Mouse (Mus musculus) neural tube, embryonic 12.5 days (tissue): ENCODE results near the gene Gm20219. TPM values are rescaled to one million over a fixed set of nuclear protein-coding genes. Genes with fewer than 3 reads are reported as not detected.

ENCODE experiments used
- ATAC-seq: fragments of 200-750 bp; cut with Nextera tagmentation; 2 replicates; pipeline ENCODE4 v1.8.0; 2017; ENCODE audit warnings: low read depth, mild to moderate bottlenecking, moderate TSS enrichment, moderate library complexity; ENCODE audit not compliant: low FRiP score
- H3K27ac ChIP-seq: fragments of 300-500 bp; sonication (generic); 2 replicates; pipeline ENCODE4 v1.5.1; 2016
- H3K27me3 ChIP-seq: fragments of 300-500 bp; sonication (generic); replicated peaks from 2 replicates; pipeline ENCODE4 v1.6.1; 2016; ENCODE audit warnings: mild to moderate bottlenecking
- H3K36me3 ChIP-seq: fragments of 300-500 bp; sonication (generic); 2 replicates; pipeline ENCODE4 v1.6.1; 2016; ENCODE audit warnings: mild to moderate bottlenecking
- H3K4me1 ChIP-seq: fragments of 300-500 bp; sonication (generic); 2 replicates; pipeline ENCODE4 v1.6.1; 2016
- H3K4me2 ChIP-seq: fragments of 300-500 bp; sonication (generic); replicated peaks from 2 replicates; pipeline ENCODE4 v1.6.1; 2016; ENCODE audit warnings: mild to moderate bottlenecking
- H3K4me3 ChIP-seq: fragments of 300-500 bp; sonication (generic); 2 replicates; pipeline ENCODE4 v1.5.1; 2016
- H3K9ac ChIP-seq: fragments of 300-500 bp; sonication (generic); 2 replicates; pipeline ENCODE4 v1.6.1; 2016; ENCODE audit warnings: mild to moderate bottlenecking
- H3K9me3 ChIP-seq: fragments of 300-500 bp; sonication (generic); 2 replicates; pipeline ENCODE4 v1.6.1; 2016; ENCODE audit warnings: mild to moderate bottlenecking
- WGBS: fragments of 180-500 bp; shearing (Covaris S2); methylation state at CpG from one replicate; pipeline ENCODE4 v1.1.7; 2016; 5-methylcytosine and 5-hydroxymethylcytosine counted together
- polyA plus RNA-seq: library from polyadenylated mRNA; unstranded; fragments of >200 nt; fragmentation: Nextera tagmentation; extraction: Ambion mirVana; gene quantifications from 2 replicates; pipeline ENCODE4 v1.2.1, GENCODE M21; 2016

The Gm20219 gene
- polyA plus RNA-seq, 1 experiment from 2014 or later = 1.4 TPM

DNA sequence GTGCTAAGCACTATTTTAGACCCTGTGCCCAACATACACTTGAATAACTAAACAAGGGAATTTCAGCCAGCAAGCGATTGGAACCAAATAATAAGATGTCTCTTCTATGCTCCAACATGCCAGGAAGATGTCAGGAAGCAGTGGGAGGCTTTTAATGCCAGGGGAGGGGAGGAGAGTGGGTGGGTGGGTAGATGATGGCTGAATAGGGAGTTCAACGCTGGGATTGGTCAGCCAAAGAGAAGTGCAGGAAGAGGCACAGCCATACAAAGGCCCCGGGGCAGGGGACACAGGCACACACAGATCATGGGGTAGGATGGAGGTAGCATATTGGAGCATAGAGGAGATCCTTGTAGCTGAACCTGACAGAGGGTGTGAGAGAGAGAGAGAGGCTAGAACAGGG, 17.3 kb downstream of the Gm20219 start:
- 60% methylated on average over 3 of the region's 3 CpGs for whole genome bisulfite sequencing
- Histone ChIP-seq H3K36me3 (no peaks in the 10 kb centered on the region), H3K27ac (no peak overlapping the region), H3K9ac (no peak overlapping the region), H3K4me1 (peaks cover 15% of the 10 kb centered on the region), H3K4me3 (no peak overlapping the region), H3K27me3 (no peaks in the 10 kb centered on the region), H3K9me3 (no peaks in the 10 kb centered on the region), H3K4me2 (no peak overlapping the region)
- no peak for ATAC-seq

- Histone ChIP-seq H3K4me2 (no peak overlapping the region), H3K4me1 (peaks cover 15% of the 10 kb centered on the region), H3K4me3 (no peak overlapping the region), H3K27ac (peak overlapping the region; percentile 12; the same call in 1 of the 2 replicates), H3K9me3 (no peaks in the 10 kb centered on the region), H3K36me3 (no peaks in the 10 kb centered on the region), H3K27me3 (no peaks in the 10 kb centered on the region), H3K9ac (0 out of 2 replicates have a peak overlapping the region, but pooled peaks have one; percentile 5)
- 0 out of 2 replicates have a peak, but pooled peaks have one; percentile 17 for ATAC-seq
- 48% methylated on average over 14 of the region's 14 CpGs for WGBS
Observed at GRCm38 (mm10) chr17:56536192-56536591, 18.0 kb downstream of the Gm20219 start.

DNA sequence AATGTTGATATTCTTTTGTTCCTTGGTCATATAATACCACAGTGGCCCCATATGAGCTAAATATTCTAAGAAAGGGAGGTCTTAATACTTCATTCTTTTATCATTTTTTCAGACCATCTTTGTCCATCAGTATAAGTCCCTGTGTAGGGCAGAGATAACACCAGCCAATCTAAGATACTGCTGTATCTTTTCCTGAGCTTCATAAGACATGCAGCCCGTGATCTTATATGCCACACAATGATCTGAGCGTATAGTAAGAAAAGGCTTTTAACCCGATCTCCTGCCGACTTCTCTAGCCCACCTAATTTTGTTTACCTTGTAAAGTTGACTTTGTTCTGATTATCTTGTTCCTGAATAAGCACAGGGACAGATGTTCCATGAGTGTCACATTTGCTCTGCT, 29.2 kb downstream of the Gm20219 start:
- ATAC-seq = no peak
- Histone ChIP-seq H3K9ac (no peak overlapping the region), H3K27me3 (no peaks in the 10 kb centered on the region), H3K4me2 (no peak overlapping the region), H3K27ac (no peak overlapping the region), H3K4me3 (no peak overlapping the region), H3K4me1 (no peaks in the 10 kb centered on the region), H3K36me3 (no peaks in the 10 kb centered on the region), H3K9me3 (0 out of 2 replicates have a peak, but pooled peaks cover 7% of the 10 kb centered on the region)
- WGBS = 81% methylated on average over 4 of the region's 4 CpGs

DNA sequence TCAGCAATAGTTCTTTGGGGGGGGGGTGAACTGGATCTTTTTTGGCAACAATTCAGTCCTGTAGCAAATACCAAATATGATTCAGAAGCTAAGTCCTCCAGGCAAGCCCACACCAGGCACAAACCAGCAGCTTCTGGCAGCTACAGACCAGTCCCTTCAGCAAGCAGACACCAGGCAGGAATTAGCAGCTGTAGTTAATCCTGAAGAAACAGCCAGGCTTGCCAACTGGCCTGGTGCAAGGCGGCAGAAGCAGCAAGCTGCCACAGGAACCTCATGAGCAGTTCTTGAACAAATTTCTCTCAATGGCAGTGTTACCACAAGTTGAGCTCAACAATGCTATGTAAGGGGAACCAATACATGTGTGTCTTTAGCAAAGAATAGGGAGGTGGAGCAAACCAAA, 31.4 kb downstream of the Gm20219 start:
- Histone ChIP-seq H3K27me3 (no peaks in the 10 kb centered on the region), H3K4me2 (no peak overlapping the region), H3K36me3 (no peaks in the 10 kb centered on the region), H3K27ac (no peak overlapping the region), H3K4me1 (no peaks in the 10 kb centered on the region), H3K9me3 (0 out of 2 replicates have a peak, but pooled peaks cover 7% of the 10 kb centered on the region), H3K9ac (no peak overlapping the region), H3K4me3 (no peak overlapping the region)
- WGBS = 53% methylated on average over 1 of the region's 1 CpGs
- no peak for ATAC-seq

DNA sequence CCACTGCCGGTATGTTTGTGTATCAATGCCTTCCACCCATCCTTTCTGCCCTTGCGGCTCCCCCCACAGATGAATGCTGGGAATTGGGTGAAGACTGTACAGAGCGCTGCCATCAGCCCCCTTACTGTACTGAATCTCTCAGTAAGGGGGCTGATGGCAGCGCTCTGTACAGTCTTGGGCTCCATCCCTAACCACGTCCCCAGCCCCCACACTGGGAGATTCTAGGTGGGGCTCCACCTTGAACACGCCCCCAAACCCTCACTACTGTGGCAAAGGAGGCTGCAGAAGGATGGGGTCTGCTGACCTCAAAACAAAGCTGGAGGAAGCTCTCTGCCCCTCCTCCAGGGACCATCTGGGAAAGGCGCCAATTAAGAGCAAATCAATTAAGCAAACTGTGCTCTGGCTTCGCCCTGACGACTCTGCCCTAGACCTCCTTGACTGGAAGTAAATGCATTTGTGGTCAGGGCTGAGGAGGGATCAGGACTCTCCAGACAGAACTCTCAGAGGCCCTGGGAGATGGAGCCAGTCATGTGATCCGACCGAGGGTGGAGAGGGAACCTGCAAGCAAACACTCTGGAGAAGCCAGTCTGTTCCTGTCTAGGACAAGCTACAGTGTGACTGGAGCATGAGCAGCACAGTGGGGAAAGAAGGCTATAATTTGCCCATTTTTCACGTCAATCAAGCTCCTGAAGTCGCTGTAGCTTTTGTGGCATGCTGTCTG, 38.3 kb downstream of the Gm20219 start:
- peak overlapping the region; percentile 35 for H3K4me2 ChIP-seq
- H3K27me3 ChIP-seq = peaks cover 33% of the 10 kb centered on the region
- H3K9ac ChIP-seq = no peak overlapping the region
- no peaks in the 10 kb centered on the region for H3K36me3 ChIP-seq
- H3K9me3 ChIP-seq = 0 out of 2 replicates have a peak, but pooled peaks cover 9% of the 10 kb centered on the region
- H3K4me1 ChIP-seq = peaks cover 24% of the 10 kb centered on the region
- H3K27ac ChIP-seq = no peak overlapping the region
- no peak overlapping the region for H3K4me3 ChIP-seq
- ATAC-seq = peak; percentile 46
- WGBS = 12% methylated on average over 13 of the region's 13 CpGs

GRCm38 (mm10) chr17:56514916-56515315, 39.3 kb downstream of the Gm20219 start:
- Histone ChIP-seq H3K27ac (no peak overlapping the region), H3K9ac (no peak overlapping the region)

DNA sequence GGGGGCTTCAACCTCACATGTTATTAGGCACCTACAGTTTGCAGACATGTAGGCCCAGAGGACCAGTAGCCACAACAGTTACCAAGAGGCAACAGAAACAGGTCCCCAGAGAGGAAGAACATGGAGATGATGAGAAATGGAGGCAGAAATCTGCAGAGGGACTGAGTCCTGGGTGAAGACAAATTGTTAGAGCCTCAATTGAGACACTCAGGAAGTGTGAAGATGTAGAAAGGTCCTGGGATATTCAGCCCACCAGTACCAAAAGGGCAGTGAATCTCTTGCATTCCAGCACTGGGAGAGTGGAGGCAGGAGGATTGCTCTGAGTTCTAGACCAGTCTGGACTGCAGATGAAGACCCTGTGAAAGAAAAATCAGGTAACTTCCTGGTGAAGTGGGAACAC, 39.9 kb downstream of the Gm20219 start:
- Histone ChIP-seq H3K9me3 (0 out of 2 replicates have a peak, but pooled peaks cover 4% of the 10 kb centered on the region), H3K36me3 (no peaks in the 10 kb centered on the region), H3K4me3 (no peak overlapping the region), H3K27ac (no peak overlapping the region), H3K27me3 (peaks cover 44% of the 10 kb centered on the region), H3K4me1 (peaks cover 37% of the 10 kb centered on the region), H3K9ac (no peak overlapping the region), H3K4me2 (no peak overlapping the region)
- ATAC-seq = no peak

More at GRCm38 (mm10) chr17:56514916-56515315, 39.3 kb downstream of the Gm20219 start:
- Histone ChIP-seq H3K4me1 (peaks cover 31% of the 10 kb centered on the region), H3K9me3 (0 out of 2 replicates have a peak, but pooled peaks cover 4% of the 10 kb centered on the region), H3K36me3 (no peaks in the 10 kb centered on the region), H3K27me3 (peaks cover 42% of the 10 kb centered on the region), H3K4me2 (no peak overlapping the region), H3K4me3 (no peak overlapping the region)
- ATAC-seq = no peak
- 58% methylated on average over 12 of the region's 12 CpGs for WGBS

- H3K4me2 ChIP-seq = peak within 1 kb of the TSS; percentile 46
- H3K27ac ChIP-seq = no peak within 1 kb of the TSS
- peaks cover 46% of the 10 kb centered on the region for H3K4me1 ChIP-seq
- 69% methylated on average over 22 of the region's 22 CpGs for WGBS
- peaks cover 44% of the 10 kb centered on the region for H3K27me3 ChIP-seq
- H3K9me3 ChIP-seq = 0 out of 2 replicates have a peak, but pooled peaks cover 4% of the 10 kb centered on the region
- no peak for ATAC-seq
- peak within 1 kb of the TSS; percentile 21 for H3K4me3 ChIP-seq
- H3K9ac ChIP-seq = 0 out of 2 replicates have a peak within 1 kb of the TSS, but pooled peaks have one; percentile 21
- H3K36me3 ChIP-seq = no peaks in the 10 kb centered on the region
Observed at GRCm38 (mm10) chr17:56512310-56512709, 41.9 kb downstream of the Gm20219 start, which contains the start of gene Znrf4. TSS of gene Znrf4 (minus strand) at chr17:56512431.

GRCm38 (mm10) chr17:56511707-56512090, 42.5 kb downstream of the Gm20219 start:
- no peak for ATAC-seq
- H3K4me2 ChIP-seq = peak overlapping the region; percentile 46
- H3K4me3 ChIP-seq = peak overlapping the region; percentile 21
- 0 out of 2 replicates have a peak overlapping the region, but pooled peaks have one; percentile 21 for H3K9ac ChIP-seq
- 0 out of 2 replicates have a peak, but pooled peaks cover 2% of the 10 kb centered on the region for H3K9me3 ChIP-seq
- H3K36me3 ChIP-seq = no peaks in the 10 kb centered on the region
- H3K4me1 ChIP-seq = peaks cover 52% of the 10 kb centered on the region
- no peak overlapping the region for H3K27ac ChIP-seq
- 25% methylated on average over 29 of the region's 29 CpGs for WGBS
- peaks cover 44% of the 10 kb centered on the region for H3K27me3 ChIP-seq

GRCm38 (mm10) chr17:56510970-56511706, 43.0 kb downstream of the Gm20219 start:
- Histone ChIP-seq H3K4me2 (peak overlapping the region; percentile 46), H3K4me3 (peak overlapping the region; percentile 21), H3K36me3 (no peaks in the 10 kb centered on the region), H3K4me1 (peaks cover 52% of the 10 kb centered on the region), H3K9ac (0 out of 2 replicates have a peak overlapping the region, but pooled peaks have one; percentile 21), H3K27ac (no peak overlapping the region), H3K9me3 (no peaks in the 10 kb centered on the region), H3K27me3 (peaks cover 44% of the 10 kb centered on the region)
- no peak for ATAC-seq
- 6% methylated on average over 60 of the region's 60 CpGs for WGBS

- 31% methylated on average over 27 of the region's 27 CpGs for WGBS
- no peak for ATAC-seq
- H3K4me3 ChIP-seq = no peak overlapping the region
- no peak overlapping the region for H3K9ac ChIP-seq
- no peaks in the 10 kb centered on the region for H3K9me3 ChIP-seq
- no peak overlapping the region for H3K27ac ChIP-seq
- peaks cover 44% of the 10 kb centered on the region for H3K27me3 ChIP-seq
- H3K4me2 ChIP-seq = peak overlapping the region; percentile 40; the same call in 1 of the 2 replicates
- H3K36me3 ChIP-seq = no peaks in the 10 kb centered on the region
- peaks cover 45% of the 10 kb centered on the region for H3K4me1 ChIP-seq
Observed at GRCm38 (mm10) chr17:56510473-56510969, 43.7 kb downstream of the Gm20219 start.
